Comparison of ENCODE assay signal across 8 mouse cellular contexts in genomic region chr9:100685769-100686487, GRCm38 (mm10).
DNase-seq lines count a peak whose midpoint lies in the region; ATAC-seq and TF ChIP-seq lines count a peak whose summit lies in the region.

No protein-coding gene starts in this region.

- no peaks in the 10 kb centered on the region for H3K27me3 ChIP-seq in embryonic facial prominence, embryonic 10.5 days (replicated peaks; ENCODE audit: low read depth, poor library complexity, severe bottlenecking)
- no peaks in the 10 kb centered on the region for H3K27me3 ChIP-seq in intestine, postnatal 0 days (replicated peaks; ENCODE audit: control insufficient read depth, insufficient read depth, low read length)

- H3K4me1 ChIP-seq in embryonic facial prominence, embryonic 10.5 days, result peaks cover 14% of the 10 kb centered on the region
- H3K4me1 ChIP-seq in intestine, postnatal 0 days (replicated peaks; ENCODE audit: control insufficient read depth, insufficient read depth, low read length), result no peaks in the 10 kb centered on the region

- H3K9ac ChIP-seq in intestine, postnatal 0 days (ENCODE audit: low read depth, low read length), result no peak overlapping the region

- no peaks in the 10 kb centered on the region for H3K36me3 ChIP-seq in embryonic facial prominence, embryonic 10.5 days (replicated peaks)
- H3K36me3 ChIP-seq in intestine, postnatal 0 days (ENCODE audit: control insufficient read depth, insufficient read depth), result no peaks in the 10 kb centered on the region

- no peak overlapping the region for H3K27ac ChIP-seq in embryonic facial prominence, embryonic 10.5 days (replicated peaks)
- no peak overlapping the region for H3K27ac ChIP-seq in intestine, postnatal 0 days (ENCODE audit: low read depth, low read length)

- 37% methylated on average over 3 of the region's 3 CpGs for WGBS in embryonic facial prominence, embryonic 10.5 days
- WGBS in intestine, postnatal 0 days, result 46% methylated on average over 3 of the region's 3 CpGs

- no peak overlapping the region for H3K4me2 ChIP-seq in intestine, postnatal 0 days (replicated peaks; ENCODE audit: low read depth)

- TF ChIP-seq CTCF in intestine, postnatal 0 days (IDR thresholded peaks at IDR 0.05; ENCODE audit: low read depth), result no peak

- no peak for ATAC-seq in intestine, postnatal 0 days

- H3K4me3 ChIP-seq in embryonic facial prominence, embryonic 10.5 days, result no peak overlapping the region
- H3K4me3 ChIP-seq in intestine, postnatal 0 days (ENCODE audit: low read depth, low read length), result no peak overlapping the region

- peak; percentile 31 for DNase-seq in adrenal gland, postnatal 10 days
- DNase-seq in adrenal gland, adult 2 months, result no peak
- DNase-seq in embryonic facial prominence, embryonic 10.5 days (ENCODE audit: low spot score), result peak; percentile 42
- DNase-seq in kidney, postnatal 36 days, result peak; percentile 7 to 13
- DNase-seq in lung, postnatal 36 days, result peak; percentile 79
- DNase-seq in right cerebral cortex, postnatal 36 days (ENCODE audit: low spot score in 2 of 2), result peak; percentile 22 to 26
- DNase-seq in urinary bladder, postnatal 10 days (ENCODE audit: low spot score), result no peak

- no peaks in the 10 kb centered on the region for H3K9me3 ChIP-seq in embryonic facial prominence, embryonic 10.5 days
- H3K9me3 ChIP-seq in intestine, postnatal 0 days (ENCODE audit: control insufficient read depth), result no peaks in the 10 kb centered on the region

Comparison
In these comparisons a context has a peak if more than half of its experiments do, and no peak if none do; other contexts are left out.
1. DNase-seq: peak in adrenal gland, postnatal 10 days (single experiment), embryonic facial prominence, embryonic 10.5 days (single experiment), kidney, postnatal 36 days (2 of 2), lung, postnatal 36 days (single experiment) and right cerebral cortex, postnatal 36 days (2 of 2); none in adrenal gland, adult 2 months (single experiment) and urinary bladder, postnatal 10 days (single experiment).